Mouse (Mus musculus): ENCODE data around the gene Usp37. TPM values are rescaled to one million over a fixed set of nuclear protein-coding genes. Genes with fewer than 3 reads are reported as not detected.

The Usp37 gene
- polyA plus RNA-seq, 1 experiment = 11.7 TPM

GRCm38 (mm10) chr1:74511306-74511705 is 32.8 kb downstream of the Usp37 start:
- no peak for DNase-seq
- no peaks in the 10 kb centered on the region for H3K4me1 ChIP-seq (ENCODE audit: control insufficient read depth, insufficient read depth, low read length)
- H3K27ac ChIP-seq (ENCODE audit: insufficient read depth, low read length) = no peak overlapping the region
- no peaks in the 10 kb centered on the region for H3K27me3 ChIP-seq (ENCODE audit: control insufficient read depth, insufficient read depth, low read length)
- 97% methylated on average over 5 of the region's 5 CpGs for WGBS
- no peak overlapping the region for H3K4me3 ChIP-seq (replicated peaks; ENCODE audit: insufficient read depth, low read depth, low read length)
- TF ChIP-seq CTCF (IDR thresholded peaks at IDR 0.05; ENCODE audit: borderline replicate concordance, insufficient read depth, low read depth, low read length) (no peak), POLR2A (IDR thresholded peaks at IDR 0.05; ENCODE audit: borderline replicate concordance, insufficient read depth, low read length) (no peak)

GRCm38 (mm10) chr1:74507780-74508179 is 36.3 kb downstream of the Usp37 start:
- no peaks in the 10 kb centered on the region for H3K4me1 ChIP-seq (ENCODE audit: control insufficient read depth, insufficient read depth, low read length)
- no peaks in the 10 kb centered on the region for H3K27me3 ChIP-seq (ENCODE audit: control insufficient read depth, insufficient read depth, low read length)
- TF ChIP-seq CTCF (IDR thresholded peaks at IDR 0.05; ENCODE audit: borderline replicate concordance, insufficient read depth, low read depth, low read length) (no peak), POLR2A (IDR thresholded peaks at IDR 0.05; ENCODE audit: borderline replicate concordance, insufficient read depth, low read length) (no peak)
- 93% methylated on average over 2 of the region's 2 CpGs for WGBS
- H3K27ac ChIP-seq (ENCODE audit: insufficient read depth, low read length) = no peak overlapping the region
- DNase-seq = no peak
- H3K4me3 ChIP-seq (replicated peaks; ENCODE audit: insufficient read depth, low read depth, low read length) = no peak overlapping the region

- WGBS = under 1% methylated on average over 34 of the region's 34 CpGs
- no peak for DNase-seq
- no peaks in the 10 kb centered on the region for H3K4me1 ChIP-seq (ENCODE audit: control insufficient read depth, insufficient read depth, low read length)
- no peaks in the 10 kb centered on the region for H3K27me3 ChIP-seq (ENCODE audit: control insufficient read depth, insufficient read depth, low read length)
- peak overlapping the region; percentile 79 for H3K4me3 ChIP-seq (replicated peaks; ENCODE audit: insufficient read depth, low read depth, low read length)
- H3K27ac ChIP-seq (ENCODE audit: insufficient read depth, low read length) = peak overlapping the region; percentile 3; the same call in 1 of the 2 replicates
- TF ChIP-seq POLR2A (IDR thresholded peaks at IDR 0.05; ENCODE audit: borderline replicate concordance, insufficient read depth, low read length) (no peak), CTCF (IDR thresholded peaks at IDR 0.05; ENCODE audit: borderline replicate concordance, insufficient read depth, low read depth, low read length) (no peak)
Observed at GRCm38 (mm10) chr1:74506471-74506881, 37.6 kb downstream of the Usp37 start.

GRCm38 (mm10) chr1:74505721-74506464 is 38.2 kb downstream of the Usp37 start, which contains the start of gene Cnot9:
Gene Cnot9 (plus strand): TSS chr1:74506058.
- peak; percentile 100 for DNase-seq
- no peaks in the 10 kb centered on the region for H3K27me3 ChIP-seq (ENCODE audit: control insufficient read depth, insufficient read depth, low read length)
- peak within 1 kb of the TSS; percentile 3; the same call in 1 of the 2 replicates for H3K27ac ChIP-seq (ENCODE audit: insufficient read depth, low read length)
- H3K4me1 ChIP-seq (ENCODE audit: control insufficient read depth, insufficient read depth, low read length) = no peaks in the 10 kb centered on the region
- H3K4me3 ChIP-seq (replicated peaks; ENCODE audit: insufficient read depth, low read depth, low read length) = peak within 1 kb of the TSS; percentile 79
- WGBS = under 1% methylated on average over 64 of the region's 64 CpGs
- TF ChIP-seq POLR2A (IDR thresholded peaks at IDR 0.05; ENCODE audit: borderline replicate concordance, insufficient read depth, low read length) (peak; percentile 90), CTCF (IDR thresholded peaks at IDR 0.05; ENCODE audit: borderline replicate concordance, insufficient read depth, low read depth, low read length) (no peak)

- DNase-seq = no peak
- Histone ChIP-seq H3K27me3 (ENCODE audit: control insufficient read depth, insufficient read depth, low read length) (no peaks in the 10 kb centered on the region), H3K4me1 (ENCODE audit: control insufficient read depth, insufficient read depth, low read length) (no peaks in the 10 kb centered on the region), H3K27ac (ENCODE audit: insufficient read depth, low read length) (no peak overlapping the region), H3K4me3 (replicated peaks; ENCODE audit: insufficient read depth, low read depth, low read length) (peak overlapping the region; percentile 79)
- WGBS = under 1% methylated on average over 22 of the region's 22 CpGs
- TF ChIP-seq POLR2A (IDR thresholded peaks at IDR 0.05; ENCODE audit: borderline replicate concordance, insufficient read depth, low read length) (no peak), CTCF (IDR thresholded peaks at IDR 0.05; ENCODE audit: borderline replicate concordance, insufficient read depth, low read depth, low read length) (no peak)
Observed at GRCm38 (mm10) chr1:74505393-74505720, 38.7 kb downstream of the Usp37 start.

GRCm38 (mm10) chr1:74501106-74501505 is 43.0 kb downstream of the Usp37 start:
- H3K27me3 ChIP-seq (ENCODE audit: control insufficient read depth, insufficient read depth, low read length) = no peaks in the 10 kb centered on the region
- WGBS = 64% methylated on average over 1 of the region's 1 CpGs
- H3K27ac ChIP-seq (ENCODE audit: insufficient read depth, low read length) = no peak overlapping the region
- TF ChIP-seq POLR2A (IDR thresholded peaks at IDR 0.05; ENCODE audit: borderline replicate concordance, insufficient read depth, low read length) (no peak), CTCF (IDR thresholded peaks at IDR 0.05; ENCODE audit: borderline replicate concordance, insufficient read depth, low read depth, low read length) (no peak)
- no peaks in the 10 kb centered on the region for H3K4me1 ChIP-seq (ENCODE audit: control insufficient read depth, insufficient read depth, low read length)
- no peak for DNase-seq
- no peak overlapping the region for H3K4me3 ChIP-seq (replicated peaks; ENCODE audit: insufficient read depth, low read depth, low read length)

GRCm38 (mm10) chr1:74485792-74486191 is 58.3 kb downstream of the Usp37 start:
- no peak for DNase-seq
- H3K4me3 ChIP-seq (replicated peaks; ENCODE audit: insufficient read depth, low read depth, low read length) = no peak overlapping the region
- no peaks in the 10 kb centered on the region for H3K27me3 ChIP-seq (ENCODE audit: control insufficient read depth, insufficient read depth, low read length)
- TF ChIP-seq CTCF (IDR thresholded peaks at IDR 0.05; ENCODE audit: borderline replicate concordance, insufficient read depth, low read depth, low read length) = no peak
- TF ChIP-seq POLR2A (IDR thresholded peaks at IDR 0.05; ENCODE audit: borderline replicate concordance, insufficient read depth, low read length) = no peak
- H3K27ac ChIP-seq (ENCODE audit: insufficient read depth, low read length) = no peak overlapping the region
- WGBS = 95% methylated on average over 5 of the region's 5 CpGs
- no peaks in the 10 kb centered on the region for H3K4me1 ChIP-seq (ENCODE audit: control insufficient read depth, insufficient read depth, low read length)

GRCm38 (mm10) chr1:74460273-74460672 is 83.8 kb downstream of the Usp37 start:
- Histone ChIP-seq H3K27me3 (ENCODE audit: control insufficient read depth, insufficient read depth, low read length) (no peaks in the 10 kb centered on the region), H3K27ac (ENCODE audit: insufficient read depth, low read length) (no peak overlapping the region), H3K4me3 (replicated peaks; ENCODE audit: insufficient read depth, low read depth, low read length) (no peak overlapping the region), H3K4me1 (ENCODE audit: control insufficient read depth, insufficient read depth, low read length) (no peaks in the 10 kb centered on the region)
- WGBS = 65% methylated on average over 2 of the region's 2 CpGs
- DNase-seq = peak; percentile 18 to 29
- no peak for TF ChIP-seq POLR2A (IDR thresholded peaks at IDR 0.05; ENCODE audit: borderline replicate concordance, insufficient read depth, low read length)
- TF ChIP-seq CTCF (IDR thresholded peaks at IDR 0.05; ENCODE audit: borderline replicate concordance, insufficient read depth, low read depth, low read length) = no peak; the same call in 1 of the 2 replicates

Data from cerebellum, adult 2 months (tissue).